Mouse (Mus musculus) gastrocnemius, postnatal 25 days (tissue): ENCODE results near the gene Afdn. TPM values are rescaled to one million over a fixed set of nuclear protein-coding genes. Genes with fewer than 3 reads are reported as not detected.
"Not testable (repeated sequence)": the region's sequence is repeated elsewhere in the genome, so short reads cannot be mapped to it uniquely, and the experiment has no call there.

Experiments used
- DNase-seq: peaks from one replicate; pipeline ENCODE4 v3.0.0; 2022
- total RNA-seq, 2 experiments: library from RNA; stranded (reverse); gene quantifications; 1 replicate in 1 of 2; 2 replicates in 1 of 2; pipeline ENCODE4 v1.2.3; 2021

The Afdn gene
- total RNA-seq, 2 experiments from 2014 or later: 47.4 to 50.9 TPM

DNA sequence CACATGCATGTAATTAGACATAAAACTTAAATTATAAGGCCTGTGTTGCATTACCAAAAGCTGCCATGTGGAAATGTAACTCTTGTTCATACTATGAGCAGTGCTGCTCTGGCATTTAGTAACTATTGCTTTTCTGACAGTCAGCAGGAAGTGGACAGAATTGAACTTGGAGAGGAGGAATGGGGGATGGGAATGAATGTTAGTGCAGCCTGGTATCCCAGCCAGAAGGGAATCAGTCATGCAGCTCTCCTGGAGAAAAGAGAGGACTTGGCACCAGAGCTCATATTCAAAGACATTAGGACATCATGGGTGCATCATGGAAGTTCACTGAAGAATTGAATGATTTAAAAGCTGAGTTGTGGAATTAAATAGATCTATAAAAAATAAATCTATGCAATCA is 117.1 kb downstream of the Afdn start:
- no peak for DNase-seq

DNA sequence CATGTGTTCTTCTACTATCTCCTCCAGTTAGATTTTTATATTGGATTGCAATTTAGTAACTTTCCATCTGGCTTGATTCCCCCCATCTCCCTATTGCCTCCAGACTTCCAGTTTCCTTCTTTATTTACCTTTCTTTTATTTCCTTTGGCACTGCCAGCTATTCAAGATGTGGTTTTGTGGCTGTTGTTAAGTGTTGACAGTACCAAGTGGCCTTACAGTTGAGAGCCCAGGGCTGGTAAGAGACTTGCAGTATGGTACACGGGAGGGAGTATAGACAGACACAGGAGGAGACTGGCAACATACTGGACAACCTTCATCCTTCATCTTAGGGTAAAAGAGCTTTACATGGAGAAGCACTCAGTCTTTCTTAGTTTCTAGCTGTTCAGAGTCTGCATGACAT is 119.4 kb downstream of the Afdn start:
- no peak for DNase-seq

DNA sequence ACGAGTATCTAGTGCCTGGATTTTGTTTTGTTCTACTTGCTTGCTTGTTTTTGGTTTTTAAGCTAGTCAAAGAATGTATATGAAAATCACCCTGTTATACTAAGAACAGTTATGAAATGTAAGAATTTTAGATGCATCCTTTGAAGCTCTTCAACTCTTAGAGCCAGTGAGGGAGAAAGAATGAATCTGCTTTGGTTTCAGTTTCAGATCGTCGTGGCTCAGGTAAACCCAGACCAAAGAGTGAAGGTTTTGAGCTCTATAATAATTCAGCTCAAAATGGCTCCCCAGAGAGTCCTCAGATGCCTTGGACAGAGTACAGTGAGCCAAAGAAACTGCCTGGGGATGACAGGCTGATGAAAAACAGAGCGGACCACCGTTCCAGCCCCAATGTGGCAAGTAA is 123.2 kb downstream of the Afdn start:
- no peak for DNase-seq

DNA sequence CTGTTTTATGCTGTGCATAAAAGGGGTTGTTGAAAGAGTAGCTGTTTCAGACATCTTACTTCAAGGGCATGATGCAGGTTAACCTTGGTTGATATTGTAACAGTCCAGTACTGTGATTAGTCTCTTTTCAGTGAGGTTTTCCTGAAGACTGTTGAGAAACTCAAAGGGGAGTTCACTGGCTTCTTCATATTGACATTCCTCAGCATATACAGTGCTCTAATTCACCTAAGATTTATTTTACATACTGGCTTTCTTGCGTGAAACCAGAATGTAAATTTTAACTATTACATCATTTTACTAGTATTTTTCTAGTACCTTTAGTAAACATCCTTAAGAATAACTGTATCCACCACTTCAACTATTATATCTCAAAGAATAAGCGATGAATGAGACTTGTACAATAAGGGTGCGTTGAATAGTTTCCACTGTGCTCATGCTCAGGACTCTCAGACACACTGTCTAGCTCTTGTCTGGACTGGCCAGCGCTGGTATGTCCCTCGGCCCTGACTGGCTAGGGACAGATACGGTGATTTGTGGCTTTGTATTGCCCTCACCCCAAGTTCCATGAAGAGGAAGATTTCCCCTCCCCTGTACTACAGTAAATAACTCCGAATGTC is 129.6 kb downstream of the Afdn start:
- no peak for DNase-seq

DNA sequence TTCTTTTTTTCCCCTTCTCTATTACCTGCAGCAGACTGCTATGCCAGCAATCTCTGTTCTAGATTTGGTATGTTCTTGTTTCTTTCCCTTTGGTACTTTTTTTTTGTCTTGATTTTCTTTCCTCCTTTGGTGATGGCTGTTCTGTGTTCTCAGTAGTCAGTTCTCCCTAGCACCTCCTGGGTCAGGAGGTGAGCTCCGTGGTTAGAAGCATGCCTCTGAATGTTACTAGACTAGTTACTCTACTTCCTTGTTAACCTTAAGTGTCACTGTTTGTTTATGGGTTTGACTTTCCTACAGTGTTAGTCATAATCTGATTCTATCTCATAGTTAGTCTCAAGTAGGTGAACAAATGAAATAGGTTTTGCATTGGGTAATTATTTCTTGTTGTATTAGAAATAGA is 130.6 kb downstream of the Afdn start:
- DNase-seq: no peak

DNA sequence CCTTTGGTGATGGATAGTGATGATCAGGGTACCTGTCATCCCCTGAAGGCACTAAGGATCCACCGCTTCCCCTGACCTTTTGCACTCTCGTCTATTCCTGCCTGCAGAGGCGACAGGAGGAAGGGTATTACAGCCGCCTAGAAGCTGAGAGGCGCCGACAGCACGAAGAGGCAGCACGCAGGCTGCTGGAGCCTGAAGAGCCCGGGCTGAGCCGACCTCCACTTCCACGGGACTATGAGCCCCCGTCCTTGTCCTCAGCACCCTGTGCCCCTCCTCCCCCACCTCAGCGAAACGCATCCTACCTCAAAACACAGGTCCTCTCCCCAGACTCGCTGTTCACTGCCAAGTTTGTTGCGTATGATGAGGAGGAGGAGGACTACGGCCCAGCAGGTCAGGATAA is 138.5 kb downstream of the Afdn start:
- DNase-seq: no peak

DNA sequence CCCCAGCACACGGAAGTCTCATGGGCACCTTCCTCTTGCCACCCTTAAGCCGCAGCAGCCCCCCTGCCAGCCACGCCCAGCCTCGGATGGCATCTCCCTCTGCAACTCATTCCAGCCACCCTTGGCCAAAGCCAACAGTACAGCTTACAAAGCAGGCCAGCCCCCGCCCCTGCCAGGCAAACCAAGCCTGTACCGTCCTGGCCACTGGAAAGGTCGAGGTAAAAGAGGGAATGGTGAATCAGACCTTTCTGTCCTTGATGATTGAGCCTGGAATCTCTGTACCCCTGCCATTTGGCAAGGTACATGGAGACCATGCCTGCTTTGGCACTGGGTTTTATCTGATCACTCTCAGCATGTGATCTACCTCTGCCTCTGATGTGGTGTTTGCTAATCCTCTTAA is 138.9 kb downstream of the Afdn start:
- no peak for DNase-seq

DNA sequence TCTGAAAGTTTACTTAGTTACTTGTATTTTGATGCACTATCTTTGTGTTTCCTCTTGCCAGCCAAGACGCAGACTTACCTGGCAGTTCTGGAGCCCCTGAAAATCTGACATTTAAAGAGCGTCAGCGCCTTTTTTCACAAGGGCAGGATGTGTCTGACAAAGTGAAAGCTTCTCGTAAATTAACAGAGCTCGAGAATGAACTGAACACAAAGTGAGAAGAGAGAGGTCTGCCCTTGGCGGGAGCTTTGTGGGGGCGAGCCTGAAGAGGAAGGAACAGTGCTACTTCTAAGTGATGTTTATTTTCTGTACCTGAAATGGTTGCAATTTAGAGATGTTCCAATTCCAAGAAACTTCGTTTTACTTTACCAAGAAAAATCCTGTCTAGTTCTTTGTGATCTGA is 143.5 kb downstream of the Afdn start:
- DNase-seq: no peak

DNA sequence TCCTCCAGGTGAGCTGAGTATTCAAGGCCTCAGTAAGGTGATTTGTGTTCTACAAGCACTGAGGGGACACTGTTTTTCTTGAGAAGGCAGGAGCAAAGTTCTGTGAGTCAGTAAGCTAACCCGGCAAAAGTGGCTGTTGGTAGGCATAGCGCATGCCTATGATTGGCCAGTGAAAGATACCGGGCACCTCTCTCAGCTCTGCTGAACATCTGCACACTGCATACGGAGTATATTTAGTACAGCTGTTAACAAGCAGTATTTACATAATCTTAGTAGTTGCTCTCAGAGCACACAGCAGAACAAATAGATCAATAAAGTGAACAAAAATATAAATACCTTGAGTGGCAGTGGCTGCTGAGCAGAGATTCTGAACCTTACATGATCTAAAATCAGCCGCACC is 146.7 kb downstream of the Afdn start:
- no peak for DNase-seq

DNA sequence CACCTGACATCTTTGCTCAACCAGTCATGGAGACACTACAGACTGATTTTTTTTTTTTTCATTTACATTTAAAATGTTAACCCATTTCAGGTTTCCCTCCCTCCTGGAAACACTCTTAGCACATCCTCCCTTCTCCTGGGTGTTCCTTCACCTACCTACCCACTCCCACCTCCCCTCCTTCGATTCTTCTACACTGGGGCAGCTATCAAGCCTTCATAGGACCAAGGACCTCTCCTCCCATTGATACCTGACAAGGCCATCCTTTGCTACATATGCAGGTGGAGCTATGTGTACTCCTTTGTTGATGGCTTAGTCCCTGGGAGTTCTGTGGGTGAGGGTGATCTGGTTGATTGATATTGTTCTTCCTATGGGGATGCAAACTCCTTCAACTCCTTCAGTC is 147.3 kb downstream of the Afdn start:
- DNase-seq: no peak

DNA sequence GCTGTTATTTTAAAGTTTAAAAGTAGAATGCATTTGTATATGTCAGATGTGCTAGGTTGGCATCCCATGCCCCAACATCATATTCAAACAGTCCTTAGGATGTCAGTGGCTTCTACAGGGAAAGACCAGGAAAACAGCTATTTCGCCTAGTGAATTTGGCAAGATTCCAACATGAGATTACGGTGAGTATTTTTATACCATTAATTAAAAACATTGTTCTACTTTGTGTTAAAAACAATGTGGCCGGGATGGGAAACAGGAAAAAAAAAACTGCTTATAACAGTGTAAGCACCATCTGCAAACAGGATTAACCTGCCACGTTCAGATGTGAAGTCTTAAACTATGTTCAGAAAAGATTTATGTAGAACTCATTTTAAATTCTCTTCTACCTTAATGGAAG is 153.6 kb downstream of the Afdn start:
- no peak for DNase-seq

DNA sequence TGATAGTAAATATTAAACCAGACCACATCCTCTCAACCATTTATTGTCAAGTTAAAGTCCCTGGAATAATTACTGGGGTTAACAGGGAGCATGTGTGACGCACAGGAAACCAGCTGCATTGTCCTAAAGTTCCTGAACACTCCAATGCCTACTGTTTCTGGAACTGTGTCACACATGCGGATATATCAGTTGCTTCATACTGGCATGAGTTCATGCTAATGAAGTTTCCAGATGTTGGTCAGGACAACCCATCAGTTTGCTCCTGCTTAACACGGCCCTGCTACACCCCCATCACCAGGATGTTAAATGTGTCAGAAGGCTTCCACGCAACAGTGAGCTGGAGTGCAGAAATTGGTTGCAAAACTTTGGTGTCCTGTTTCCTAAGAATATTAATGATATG is 154.2 kb downstream of the Afdn start:
- DNase-seq: peak; percentile 36

DNA sequence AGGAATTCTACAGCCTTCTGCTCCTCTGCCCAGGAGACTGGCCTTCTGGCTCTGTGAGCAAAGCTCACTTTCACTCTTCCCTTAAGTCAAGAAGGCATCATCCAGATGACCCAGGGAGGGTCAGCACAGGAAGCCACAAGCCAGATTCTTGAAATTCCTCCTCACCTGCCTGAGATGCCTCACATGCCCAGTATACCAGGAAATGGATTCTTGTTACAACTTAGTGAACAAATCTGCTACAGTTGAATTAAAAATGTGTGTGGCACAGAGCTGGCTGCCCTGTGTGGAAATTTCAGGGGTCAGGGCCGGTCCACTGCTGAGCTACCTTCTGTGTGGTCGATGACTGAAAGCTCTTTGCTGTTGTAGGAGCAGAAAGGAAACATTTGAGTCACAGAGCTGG is 160.4 kb downstream of the Afdn start:
- DNase-seq: no peak

DNA sequence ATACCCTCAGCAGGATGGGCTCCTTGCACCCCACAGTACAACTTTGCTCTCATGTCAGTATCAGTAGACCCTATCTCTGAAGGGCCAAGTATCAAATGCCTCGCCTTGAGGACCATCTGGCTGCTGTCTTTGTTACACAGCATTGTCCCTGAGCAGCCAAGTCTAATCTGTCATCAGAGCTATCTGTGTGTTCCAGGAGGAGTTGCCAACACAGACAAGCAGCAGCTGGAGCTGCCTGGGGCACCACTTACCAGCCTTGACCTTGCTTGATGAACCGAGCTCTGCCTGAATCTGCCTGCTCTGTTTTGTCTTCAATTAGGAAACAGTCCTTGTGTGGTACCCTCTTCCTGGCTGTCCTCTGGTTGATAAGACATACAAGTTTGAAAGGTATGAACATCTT is 163.1 kb downstream of the Afdn start:
- no peak for DNase-seq

DNA sequence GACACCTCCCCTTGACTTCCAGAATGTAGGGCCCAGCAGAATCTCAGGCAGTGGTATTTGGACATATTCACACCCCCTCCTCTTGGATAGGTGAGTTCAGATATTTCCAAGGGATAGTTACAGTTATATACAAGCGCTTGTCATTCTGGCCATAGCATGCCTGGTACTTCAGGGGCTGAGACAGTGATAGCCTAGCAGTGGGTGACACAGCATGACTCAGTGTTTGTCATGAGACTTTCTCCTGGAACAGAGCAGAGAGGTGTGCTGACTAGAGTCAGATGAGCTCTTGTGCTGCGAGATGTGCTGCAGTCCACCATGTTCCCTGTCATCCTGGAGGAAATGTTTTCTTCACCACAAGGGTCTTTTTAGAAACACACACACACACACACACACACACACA is 164.2 kb downstream of the Afdn start:
- no peak for DNase-seq

DNA sequence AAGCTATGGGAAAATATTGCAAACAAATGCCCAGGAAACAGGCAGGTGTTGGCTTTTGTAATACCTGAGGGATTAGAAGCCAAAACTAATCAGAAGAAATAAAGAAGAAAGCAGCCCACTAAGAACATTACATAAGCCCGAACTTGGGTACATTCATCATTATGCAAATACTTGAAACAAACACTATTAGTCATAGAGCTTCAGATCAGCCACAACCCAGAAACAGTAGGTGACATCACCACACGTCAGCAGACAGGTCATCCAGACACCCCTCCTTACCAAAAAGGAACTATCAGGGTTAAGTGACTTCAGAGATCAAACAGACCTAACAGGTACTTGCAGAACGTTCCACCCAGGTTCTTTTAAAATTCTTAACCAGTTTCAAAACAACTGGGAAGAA is 165.6 kb downstream of the Afdn start:
- no peak for DNase-seq

DNA sequence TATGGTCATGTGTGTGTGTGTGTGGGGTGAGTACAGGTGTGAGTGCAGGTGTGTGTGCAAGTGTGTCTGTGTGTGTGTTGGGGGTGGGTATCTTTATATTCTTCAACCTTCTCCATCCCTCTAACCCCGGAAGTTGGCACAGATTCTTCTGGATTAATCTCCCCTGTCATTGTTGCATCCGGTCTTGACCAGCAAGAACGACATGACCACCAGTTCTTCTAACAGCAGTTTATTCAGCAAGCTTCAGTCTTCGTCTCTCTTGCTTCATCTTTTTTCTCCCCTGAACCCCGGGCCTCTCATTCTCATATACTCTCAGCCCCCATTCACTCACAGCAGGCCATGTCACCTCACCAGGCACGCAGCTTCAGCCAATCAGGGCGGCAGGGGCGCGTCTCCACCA is 170.1 kb downstream of the Afdn start:
- no peak for DNase-seq

DNA sequence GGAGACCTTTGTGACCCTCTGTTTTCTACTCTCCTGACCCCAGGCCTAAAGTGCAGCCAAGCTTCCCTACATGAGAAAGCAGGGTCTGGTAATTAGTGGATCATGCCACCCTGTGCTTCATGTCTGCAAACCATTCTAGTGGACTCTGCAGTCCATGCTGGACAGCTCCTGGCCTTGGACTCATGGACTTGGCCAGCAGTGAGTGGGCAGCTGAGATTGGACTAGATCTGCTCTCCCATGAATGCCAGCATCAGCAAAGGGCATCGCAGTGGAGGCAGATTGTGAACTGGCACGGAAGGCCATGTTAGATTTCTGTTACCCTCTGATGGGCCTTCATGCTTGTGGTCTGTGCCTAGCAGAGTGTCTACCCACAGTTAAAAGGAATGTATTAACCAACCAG is 175.0 kb downstream of the Afdn start:
- not testable (repeated sequence) for DNase-seq

DNA sequence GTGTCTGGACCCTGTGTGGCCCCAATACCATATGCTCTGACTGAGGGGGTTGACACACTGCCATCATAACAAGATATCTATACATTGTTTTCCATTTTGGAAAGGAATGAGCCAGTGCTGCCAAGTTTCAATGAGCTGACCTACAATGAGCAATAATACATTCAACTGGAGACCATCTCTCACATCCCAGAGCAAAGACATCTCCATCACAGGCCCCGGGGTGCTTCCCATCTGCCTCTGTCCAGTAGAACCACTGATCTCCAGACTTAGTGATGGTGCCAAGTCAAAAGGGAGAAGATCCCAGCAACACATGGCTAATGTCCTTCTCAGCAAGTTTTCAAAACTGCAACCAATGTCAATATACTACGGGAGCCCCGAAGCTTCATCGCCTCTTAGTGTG is 177.4 kb downstream of the Afdn start:
- no peak for DNase-seq

DNA sequence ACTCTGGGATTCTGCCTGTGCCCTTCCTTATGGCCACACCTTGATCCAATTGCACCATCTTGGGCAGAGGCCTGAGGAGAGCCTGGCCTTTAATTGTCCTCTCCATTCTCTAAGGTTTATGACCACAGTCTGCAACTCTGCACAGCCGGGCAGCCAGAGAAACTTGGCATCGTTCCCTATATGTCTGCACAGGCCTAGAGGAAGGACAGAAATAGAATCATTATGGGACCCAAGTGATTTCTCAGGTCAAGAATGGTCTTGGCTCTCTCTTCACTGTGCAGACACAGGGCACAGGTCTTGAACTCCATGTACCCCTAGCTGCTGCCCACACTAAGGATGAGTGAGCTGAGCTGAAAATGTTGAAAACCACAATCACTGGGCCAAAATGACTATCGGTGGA is 178.3 kb downstream of the Afdn start:
- peak; percentile 40 for DNase-seq

DNA sequence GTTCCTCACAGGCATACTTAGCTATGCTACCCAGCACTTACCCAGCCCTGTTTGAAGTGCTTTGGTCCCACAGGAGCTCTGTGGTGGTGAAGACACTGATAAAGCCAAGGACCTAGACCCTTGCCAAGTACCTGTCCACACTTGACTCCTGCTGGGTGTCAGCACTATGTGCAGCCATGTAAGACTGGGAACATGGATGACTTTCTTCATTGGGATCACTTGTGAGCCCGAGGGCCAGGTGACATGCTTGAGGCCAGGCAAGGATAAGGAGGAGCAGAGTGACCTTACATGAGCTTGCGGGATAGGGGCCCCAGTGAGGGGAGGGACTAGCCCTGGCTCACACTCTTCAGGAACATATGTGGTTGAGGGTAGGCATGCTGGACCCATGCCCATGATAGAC is 178.9 kb downstream of the Afdn start:
- not testable (repeated sequence) for DNase-seq

DNA sequence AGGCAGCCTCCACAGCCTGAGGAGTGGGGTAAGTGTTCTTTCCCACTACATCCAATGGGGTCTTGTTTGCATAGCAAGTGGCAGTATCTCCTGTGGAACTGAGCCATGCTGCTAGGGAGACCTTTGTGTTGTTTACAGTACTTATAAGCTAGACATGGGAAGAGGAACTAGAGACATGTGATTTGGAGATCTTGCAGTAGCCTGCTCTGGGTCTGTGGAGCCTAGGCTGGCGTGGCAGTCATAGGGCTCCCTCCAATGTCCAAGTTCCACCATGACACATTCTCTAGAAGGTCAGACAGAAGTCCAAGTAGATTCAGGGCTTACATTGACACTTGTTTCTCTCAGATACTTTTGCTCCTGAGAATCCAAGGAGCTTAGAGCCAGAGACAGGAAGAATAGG is 180.1 kb downstream of the Afdn start:
- DNase-seq: no peak

DNA sequence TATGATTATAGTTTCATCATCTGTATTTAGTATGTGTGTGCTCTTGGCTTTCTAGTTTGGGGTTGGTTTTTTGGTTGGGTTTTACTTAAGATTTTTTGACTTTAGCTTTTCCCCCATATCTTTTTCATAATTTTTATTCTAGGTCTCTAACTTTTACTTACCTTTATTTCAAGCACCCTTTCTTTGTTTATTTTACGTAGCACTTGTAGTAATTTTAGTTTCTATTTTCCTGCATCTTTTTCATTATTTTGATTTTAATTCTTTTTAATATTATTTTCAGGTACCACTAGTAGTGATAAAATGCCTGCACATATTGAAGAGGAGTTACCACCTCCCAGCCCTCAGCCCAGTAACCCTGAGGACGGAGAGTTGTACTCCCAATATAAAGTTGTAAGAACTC is 187.7 kb downstream of the Afdn start, which contains the start of gene Gm7168:
Gm7168 (plus strand) TSS at position 301 of the 400 bp plus-strand sequence.
- DNase-seq: not testable (repeated sequence)

DNA sequence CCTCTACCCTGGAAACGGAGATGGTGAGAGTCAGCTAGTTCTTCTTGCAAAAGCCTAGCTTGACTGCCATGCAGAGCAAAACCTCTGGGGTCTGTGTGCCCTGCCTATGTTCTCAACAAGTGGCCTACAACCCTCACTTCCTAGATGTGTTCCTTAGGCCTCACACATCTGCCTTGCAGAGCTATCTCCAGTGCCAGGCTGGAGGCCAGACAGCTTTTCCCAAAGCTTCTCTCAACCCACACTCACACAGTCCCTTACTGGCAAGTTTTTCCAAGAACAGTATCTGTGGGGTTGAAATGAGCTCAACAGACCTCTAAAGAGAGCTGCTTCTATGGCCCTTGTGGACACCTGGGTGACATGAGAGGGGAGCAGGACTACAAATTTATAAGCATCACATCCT is 191.2 kb downstream of the Afdn start:
- DNase-seq: not testable (repeated sequence)
